Mouse (Mus musculus) midbrain, embryonic 14.5 days (tissue): ENCODE measurements around the gene Ccdc91. TPM values are rescaled to one million over a fixed set of nuclear protein-coding genes. Genes with fewer than 3 reads are reported as not detected.

ENCODE experiments used
- ATAC-seq: fragments of 200-750 bp; cut with Nextera tagmentation; 2 replicates; pipeline ENCODE4 v1.8.0; 2017; ENCODE audit warnings: moderate number of reproducible peaks, moderate library complexity; ENCODE audit not compliant: low FRiP score, low TSS enrichment
- DNase-seq: peaks from one replicate; pipeline ENCODE4 v3.0.0-alpha.2; 2015
- H3K27ac ChIP-seq: fragments of 300-500 bp; sonication (generic); replicated peaks from 2 replicates; pipeline ENCODE4 v1.5.1; 2014; ENCODE audit warnings: mild to moderate bottlenecking, low read depth, low read length, moderate library complexity
- H3K27me3 ChIP-seq: fragments of 300-500 bp; sonication (generic); 2 replicates; pipeline ENCODE4 v1.6.1; 2014; ENCODE audit warnings: low read length, control low read depth, mixed read lengths; ENCODE audit not compliant: control insufficient read depth, insufficient read depth
- H3K36me3 ChIP-seq: fragments of 300-500 bp; sonication (generic); 2 replicates; pipeline ENCODE4 v1.6.1; 2014; ENCODE audit warnings: low read length, control low read depth; ENCODE audit not compliant: control insufficient read depth, insufficient read depth
- H3K4me1 ChIP-seq: fragments of 300-500 bp; sonication (generic); 2 replicates; pipeline ENCODE4 v1.6.1; 2014; ENCODE audit warnings: mild to moderate bottlenecking, antibody characterized with exemption, low read length, control low read depth; ENCODE audit not compliant: control insufficient read depth, insufficient read depth
- H3K4me2 ChIP-seq: fragments of 300-500 bp; sonication (generic); 2 replicates; pipeline ENCODE4 v1.6.1; 2014; ENCODE audit warnings: mild to moderate bottlenecking, low read length, moderate library complexity
- H3K4me3 ChIP-seq: fragments of 300-500 bp; sonication (generic); replicated peaks from 2 replicates; pipeline ENCODE4 v1.5.1; 2014; ENCODE audit warnings: low read depth, low read length
- H3K9ac ChIP-seq: fragments of 300-500 bp; sonication (generic); replicated peaks from 2 replicates; pipeline ENCODE4 v1.6.1; 2014; ENCODE audit warnings: mild to moderate bottlenecking, low read length, moderate library complexity
- H3K9me3 ChIP-seq: fragments of 300-500 bp; sonication (generic); 2 replicates; pipeline ENCODE4 v1.6.1; 2016; ENCODE audit warnings: low read length, control low read depth, mixed read lengths; ENCODE audit not compliant: control insufficient read depth
- WGBS: fragments of 180-500 bp; shearing (Covaris S2); extraction: QIAGEN DNeasy Blood & Tissue Kit; methylation state at CpG from one replicate; pipeline ENCODE4 v1.1.7; 2014; 5-methylcytosine and 5-hydroxymethylcytosine counted together
- polyA plus RNA-seq: library from polyadenylated mRNA; unstranded; fragments of >200 nt; fragmentation: Nextera tagmentation; extraction: Ambion mirVana; gene quantifications from 2 replicates; pipeline ENCODE4 v1.2.1, GENCODE M21; 2014

The Ccdc91 gene
- polyA plus RNA-seq, 1 experiment from 2014 or later = 37.7 TPM

DNA sequence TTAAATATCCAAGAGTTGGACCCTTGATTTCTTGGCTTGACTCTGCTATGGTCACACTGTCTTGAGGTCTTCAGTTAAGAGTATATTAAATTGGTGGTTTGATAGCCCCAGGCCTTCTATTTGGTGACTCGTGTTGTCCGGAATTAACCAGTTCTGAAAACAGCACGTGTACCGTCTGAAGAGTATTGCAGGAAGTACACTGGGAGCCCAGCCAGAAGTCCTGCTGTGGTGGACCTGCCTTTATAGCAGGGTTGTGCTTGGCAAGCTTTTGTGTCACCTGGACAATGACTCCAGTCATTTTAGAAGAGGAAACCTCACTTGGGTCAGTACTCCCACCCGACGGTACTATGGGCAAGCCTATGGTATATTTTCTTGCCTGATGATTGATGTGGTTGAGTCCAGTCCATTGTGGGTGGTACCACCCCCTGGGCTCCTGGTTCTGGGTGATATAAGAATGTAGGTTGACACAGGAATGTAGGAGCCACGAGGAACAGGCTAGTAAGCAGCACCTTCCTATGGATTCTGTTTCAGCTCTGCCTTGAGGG lies 63.5 kb downstream of the Ccdc91 start:
- Histone ChIP-seq H3K4me3 (no peak overlapping the region), H3K9me3 (no peaks in the 10 kb centered on the region), H3K27me3 (no peaks in the 10 kb centered on the region), H3K36me3 (peaks cover 15% of the 10 kb centered on the region; the same call in 1 of the 2 replicates), H3K4me1 (no peaks in the 10 kb centered on the region), H3K4me2 (no peak overlapping the region), H3K27ac (no peak overlapping the region), H3K9ac (no peak overlapping the region)
- WGBS = 94% methylated on average over 7 of the region's 7 CpGs
- ATAC-seq (no peak), DNase-seq (no peak)

GRCm38 (mm10) chr6:147540942-147541341 lies 65.3 kb downstream of the Ccdc91 start:
- WGBS = 92% methylated on average over 6 of the region's 6 CpGs
- Histone ChIP-seq H3K4me1 (no peaks in the 10 kb centered on the region), H3K36me3 (peaks cover 7% of the 10 kb centered on the region; the same call in 1 of the 2 replicates), H3K9ac (no peak overlapping the region), H3K4me3 (no peak overlapping the region), H3K27ac (no peak overlapping the region), H3K9me3 (peaks cover 4% of the 10 kb centered on the region; the same call in 1 of the 2 replicates), H3K4me2 (no peak overlapping the region), H3K27me3 (no peaks in the 10 kb centered on the region)
- ATAC-seq (no peak), DNase-seq (no peak)

DNA sequence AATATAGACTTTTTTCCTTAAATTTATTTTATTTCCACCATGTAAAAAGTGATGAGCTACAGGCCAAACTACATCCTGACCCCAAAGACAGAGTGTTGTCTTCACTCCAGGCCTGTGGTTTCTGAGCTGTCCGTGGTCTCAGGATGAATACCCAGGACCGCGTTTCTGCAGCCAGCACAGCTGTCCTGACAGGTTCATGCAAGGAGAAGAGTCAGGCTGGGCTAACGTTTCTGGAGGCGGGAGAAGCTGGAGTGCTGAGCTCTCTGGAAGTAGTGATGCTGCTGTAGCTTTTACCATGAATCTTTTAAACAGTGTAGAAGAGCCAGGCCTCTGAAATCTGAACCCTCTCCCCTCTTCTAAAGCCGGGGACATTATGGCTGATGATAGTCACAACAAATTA lies 80.0 kb downstream of the Ccdc91 start:
- H3K4me1 ChIP-seq = no peaks in the 10 kb centered on the region
- ATAC-seq (no peak), DNase-seq (no peak)
- H3K4me2 ChIP-seq = no peak overlapping the region
- no peak overlapping the region for H3K27ac ChIP-seq
- 83% methylated on average over 6 of the region's 6 CpGs for WGBS
- no peak overlapping the region for H3K9ac ChIP-seq
- H3K27me3 ChIP-seq = no peaks in the 10 kb centered on the region
- no peaks in the 10 kb centered on the region for H3K9me3 ChIP-seq
- H3K36me3 ChIP-seq = no peaks in the 10 kb centered on the region
- H3K4me3 ChIP-seq = no peak overlapping the region

GRCm38 (mm10) chr6:147559316-147559715 lies 83.7 kb downstream of the Ccdc91 start:
- no peak for DNase-seq
- Histone ChIP-seq H3K9ac (no peak overlapping the region), H3K4me2 (no peak overlapping the region), H3K4me1 (no peaks in the 10 kb centered on the region), H3K27ac (no peak overlapping the region), H3K9me3 (no peaks in the 10 kb centered on the region), H3K27me3 (no peaks in the 10 kb centered on the region), H3K4me3 (no peak overlapping the region), H3K36me3 (no peaks in the 10 kb centered on the region)
- ATAC-seq = no peak
- 77% methylated on average over 3 of the region's 3 CpGs for whole genome bisulfite sequencing

DNA sequence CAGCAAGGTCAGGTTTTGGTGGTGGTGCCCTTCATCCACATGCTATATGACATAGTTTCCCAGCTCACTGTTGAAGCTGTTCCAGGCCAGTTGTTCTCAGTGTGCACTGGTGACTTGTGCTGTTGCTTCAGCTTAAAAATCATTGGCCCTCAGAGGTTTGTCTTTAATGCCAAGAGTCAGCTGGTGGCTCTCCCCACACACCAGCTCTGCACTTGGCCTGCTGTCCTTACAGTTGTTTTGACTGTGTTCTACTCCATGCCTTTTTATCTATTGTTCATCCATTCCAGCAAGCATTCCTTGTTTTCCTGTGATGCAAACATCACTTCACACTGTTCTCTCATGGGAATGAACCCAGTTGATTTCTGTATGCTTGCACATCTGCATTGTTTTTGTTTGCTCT lies 84.8 kb downstream of the Ccdc91 start:
- DNase-seq (no peak), ATAC-seq (no peak)
- H3K27ac ChIP-seq = no peak overlapping the region
- H3K4me2 ChIP-seq = no peak overlapping the region
- no peak overlapping the region for H3K9ac ChIP-seq
- no peak overlapping the region for H3K4me3 ChIP-seq
- H3K4me1 ChIP-seq = no peaks in the 10 kb centered on the region
- no peaks in the 10 kb centered on the region for H3K36me3 ChIP-seq
- no peaks in the 10 kb centered on the region for H3K9me3 ChIP-seq
- H3K27me3 ChIP-seq = no peaks in the 10 kb centered on the region

- DNase-seq (no peak), ATAC-seq (no peak)
- 88% methylated on average over 5 of the region's 5 CpGs for WGBS
- H3K4me1 ChIP-seq = no peaks in the 10 kb centered on the region
- H3K4me3 ChIP-seq = no peak overlapping the region
- no peak overlapping the region for H3K9ac ChIP-seq
- H3K36me3 ChIP-seq = no peaks in the 10 kb centered on the region
- H3K4me2 ChIP-seq = no peak overlapping the region
- H3K27ac ChIP-seq = no peak overlapping the region
- H3K9me3 ChIP-seq = no peaks in the 10 kb centered on the region
- no peaks in the 10 kb centered on the region for H3K27me3 ChIP-seq
Observed at GRCm38 (mm10) chr6:147569246-147569645, 93.6 kb downstream of the Ccdc91 start.

DNA sequence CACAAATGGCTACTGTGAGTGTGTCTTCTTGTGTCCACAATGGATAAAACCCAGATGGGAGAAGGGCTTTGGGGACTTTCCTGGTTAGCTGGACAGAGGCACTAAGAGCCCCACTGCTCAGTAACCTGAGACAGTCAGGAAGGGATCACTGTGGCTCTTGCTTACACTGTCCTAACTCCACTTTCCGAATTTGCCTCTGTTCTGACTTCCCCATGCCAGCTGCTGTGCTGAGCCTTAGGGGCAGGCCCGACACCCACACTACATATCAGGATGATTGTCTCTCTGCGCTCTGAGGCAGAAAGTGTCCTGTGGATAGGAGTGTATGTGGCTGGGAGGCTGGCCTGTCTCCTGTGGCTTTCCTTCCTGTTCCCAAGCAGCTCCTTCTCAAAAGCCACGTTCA lies 97.5 kb downstream of the Ccdc91 start:
- Histone ChIP-seq H3K27me3 (no peaks in the 10 kb centered on the region), H3K9me3 (no peaks in the 10 kb centered on the region), H3K4me3 (no peak overlapping the region), H3K4me2 (no peak overlapping the region), H3K36me3 (no peaks in the 10 kb centered on the region), H3K4me1 (no peaks in the 10 kb centered on the region), H3K9ac (no peak overlapping the region), H3K27ac (no peak overlapping the region)
- ATAC-seq = no peak
- DNase-seq = no peak
- WGBS = 72% methylated on average over 4 of the region's 4 CpGs

DNA sequence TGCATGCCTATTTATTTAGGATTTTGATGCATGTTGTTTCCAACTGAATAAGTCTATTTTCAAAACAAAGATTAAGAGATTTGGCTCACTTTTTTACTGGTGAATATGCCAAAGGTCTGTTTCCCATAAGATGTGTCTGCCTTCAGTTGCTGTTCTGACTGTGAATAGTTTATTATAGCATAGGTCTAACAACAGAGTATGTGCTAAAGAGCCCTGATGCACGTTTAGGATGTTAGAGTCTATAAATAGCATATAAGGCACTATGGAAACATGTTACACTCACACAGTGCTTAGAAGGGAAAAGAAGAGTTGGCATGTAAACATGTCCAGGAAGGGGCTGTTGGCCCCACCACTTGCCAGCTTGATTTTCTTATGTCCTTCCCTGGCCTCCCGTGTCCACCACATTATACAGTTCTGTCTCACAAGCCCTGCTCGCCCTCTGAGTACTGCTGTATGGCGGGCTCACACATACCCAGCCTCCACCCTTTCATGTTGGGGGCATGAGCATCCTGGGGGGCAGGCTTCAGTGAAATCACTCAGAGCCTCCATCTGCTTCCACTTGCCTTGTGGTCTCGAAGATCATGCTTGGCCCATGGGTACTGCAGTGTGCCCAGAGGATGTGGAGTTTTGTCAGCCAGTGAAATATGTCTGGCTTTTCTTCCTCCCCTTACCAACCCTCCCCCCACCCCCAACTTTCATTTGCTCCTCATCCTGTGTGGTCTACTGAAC lies 99.0 kb downstream of the Ccdc91 start:
- Histone ChIP-seq H3K4me1 (no peaks in the 10 kb centered on the region), H3K4me3 (no peak overlapping the region), H3K9me3 (no peaks in the 10 kb centered on the region), H3K27ac (no peak overlapping the region), H3K36me3 (no peaks in the 10 kb centered on the region), H3K4me2 (no peak overlapping the region), H3K27me3 (no peaks in the 10 kb centered on the region), H3K9ac (no peak overlapping the region)
- DNase-seq (no peak), ATAC-seq (no peak)
- WGBS = 73% methylated on average over 5 of the region's 5 CpGs

- H3K27me3 ChIP-seq = no peaks in the 10 kb centered on the region
- WGBS = 66% methylated on average over 11 of the region's 11 CpGs
- no peak overlapping the region for H3K27ac ChIP-seq
- H3K4me2 ChIP-seq = no peak overlapping the region
- H3K9ac ChIP-seq = no peak overlapping the region
- ATAC-seq (no peak), DNase-seq (no peak)
- no peaks in the 10 kb centered on the region for H3K4me1 ChIP-seq
- H3K36me3 ChIP-seq = no peaks in the 10 kb centered on the region
- no peaks in the 10 kb centered on the region for H3K9me3 ChIP-seq
- H3K4me3 ChIP-seq = no peak overlapping the region
Observed at GRCm38 (mm10) chr6:147575183-147575784, 99.7 kb downstream of the Ccdc91 start.
